Mouse (Mus musculus) heart, adult 11 months (tissue): ENCODE data around the gene Ankrd34a.
A peak's percentile ranks its signal among the peaks of the same experiment; 100 is the strongest.
"Not testable (repeated sequence)": the region's sequence is repeated elsewhere in the genome, so short reads cannot be mapped to it uniquely, and the experiment has no call there.

Experiments
- DNase-seq: peaks from one replicate; pipeline ENCODE4 v3.0.0; 2022

Ankrd34a gene

GRCm38 (mm10) chr3:96581141-96581540 is 15.3 kb upstream of the Ankrd34a start:
- peak; percentile 93 for DNase-seq

- DNase-seq: peak; percentile 91
Observed at GRCm38 (mm10) chr3:96581771-96582515, 14.5 kb upstream of the Ankrd34a start.

GRCm38 (mm10) chr3:96583386-96583785 is 13.1 kb upstream of the Ankrd34a start:
- no peak for DNase-seq

- DNase-seq: no peak
Observed at GRCm38 (mm10) chr3:96590657-96591056, 5.8 kb upstream of the Ankrd34a start.

GRCm38 (mm10) chr3:96593374-96593773 is 3.1 kb upstream of the Ankrd34a start:
- DNase-seq: peak; percentile 97

- peak; percentile 100 for DNase-seq
Observed at GRCm38 (mm10) chr3:96593790-96594560, 2.5 kb upstream of the Ankrd34a start, which contains the start of gene Polr3gl. Polr3gl (minus strand) TSS chr3:96594181.

- peak; percentile 88 for DNase-seq
Observed at GRCm38 (mm10) chr3:96594851-96595250, 1.6 kb upstream of the Ankrd34a start.

- DNase-seq: peak; percentile 85
Observed at GRCm38 (mm10) chr3:96595661-96596060, 775 bp upstream of the Ankrd34a start.

GRCm38 (mm10) chr3:96596855-96597254 is 419 bp downstream of the Ankrd34a start:
- no peak for DNase-seq

- DNase-seq: peak; percentile 96
Observed at GRCm38 (mm10) chr3:96597435-96597891, 1.0 kb downstream of the Ankrd34a start.

- peak; percentile 99 for DNase-seq
Observed at GRCm38 (mm10) chr3:96598156-96599068, 2.0 kb downstream of the Ankrd34a start.

GRCm38 (mm10) chr3:96599069-96599393 is 2.6 kb downstream of the Ankrd34a start:
- DNase-seq: peak; percentile 92

GRCm38 (mm10) chr3:96599411-96599810 is 3.0 kb downstream of the Ankrd34a start:
- DNase-seq: peak; percentile 91

- peak; percentile 100 for DNase-seq
Observed at GRCm38 (mm10) chr3:96600639-96601250, 4.3 kb downstream of the Ankrd34a start, which contains the start of gene Lix1l. Lix1l (plus strand) TSS chr3:96601149.

- DNase-seq: peak; percentile 99
Observed at GRCm38 (mm10) chr3:96601251-96601787, 4.9 kb downstream of the Ankrd34a start.

- peak; percentile 93 for DNase-seq
Observed at GRCm38 (mm10) chr3:96601941-96602703, 5.7 kb downstream of the Ankrd34a start.

- no peak for DNase-seq
Observed at GRCm38 (mm10) chr3:96602704-96603084, 6.3 kb downstream of the Ankrd34a start.

- peak; percentile 92 for DNase-seq
Observed at GRCm38 (mm10) chr3:96603311-96603710, 6.9 kb downstream of the Ankrd34a start.

- not testable (repeated sequence) for DNase-seq
Observed at GRCm38 (mm10) chr3:96606007-96606406, 9.6 kb downstream of the Ankrd34a start.

- no peak for DNase-seq
Observed at GRCm38 (mm10) chr3:96606618-96607017, 10.2 kb downstream of the Ankrd34a start.

GRCm38 (mm10) chr3:96617941-96618340 is 21.5 kb downstream of the Ankrd34a start:
- DNase-seq: no peak
